Mouse (Mus musculus) lung, adult 2 months (tissue): ENCODE results near the gene Uqcrc1. TPM values are rescaled to one million over a fixed set of nuclear protein-coding genes. Genes with fewer than 3 reads are reported as not detected.

Source experiments
- DNase-seq: peaks from one replicate; pipeline ENCODE4 v3.0.0; 2022
- H3K4me1 ChIP-seq: fragments of 200-500 bp; 2 replicates; pipeline ENCODE4 v1.6.1; 2011; ENCODE audit warnings: low read length; ENCODE audit not compliant: control insufficient read depth, insufficient read depth
- H3K4me3 ChIP-seq: fragments of 200-500 bp; replicated peaks from 2 replicates; pipeline ENCODE3; 2011; ENCODE audit warnings: low read depth, mild to moderate bottlenecking, control low read depth, low read length; ENCODE audit errors: extremely low read depth
- CTCF ChIP-seq: fragments of 200-500 bp; IDR thresholded peaks from 2 replicates; pipeline ENCODE4 v1.5.1; 2011; ENCODE audit warnings: mild to moderate bottlenecking, low read length, control low read depth; ENCODE audit not compliant: insufficient read depth
- POLR2A ChIP-seq: fragments of 200-500 bp; IDR thresholded peaks from 2 replicates; pipeline ENCODE4 v1.6.1; 2011; ENCODE audit warnings: low read depth, mild to moderate bottlenecking, control low read depth, low read length, borderline replicate concordance; ENCODE audit errors: extremely low read depth
- WGBS: fragments of 180-500 bp; shearing (Covaris S2); methylation state at CpG from one replicate; pipeline ENCODE4 v1.1.7; 2018; 5-methylcytosine and 5-hydroxymethylcytosine counted together
- polyA plus RNA-seq: library from polyadenylated mRNA; depleted of rRNA; stranded (reverse); fragments of >200 nt; gene quantifications from 2 replicates; pipeline ENCODE4 v1.2.3, GENCODE M21; 2012

Uqcrc1 gene
- polyA plus RNA-seq, 1 experiment, result 399 TPM

GRCm38 (mm10) chr9:108982498-108982897, 46.1 kb downstream of the Uqcrc1 start:
- TF ChIP-seq CTCF (no peak), POLR2A (no peak)
- Histone ChIP-seq H3K4me3 (no peak overlapping the region), H3K4me1 (no peaks in the 10 kb centered on the region)
- 68% methylated on average over 8 of the region's 8 CpGs for WGBS
- no peak for DNase-seq

GRCm38 (mm10) chr9:108983209-108983608, 46.8 kb downstream of the Uqcrc1 start:
- DNase-seq, result no peak
- no peak for TF ChIP-seq POLR2A
- TF ChIP-seq CTCF, result no peak
- Histone ChIP-seq H3K4me3 (no peak overlapping the region), H3K4me1 (no peaks in the 10 kb centered on the region)
- WGBS, result 71% methylated on average over 9 of the region's 9 CpGs

- no peak within 1 kb of the TSS for H3K4me3 ChIP-seq
- no peak for DNase-seq
- WGBS, result 91% methylated on average over 4 of the region's 4 CpGs
- TF ChIP-seq POLR2A, result no peak
- no peak for TF ChIP-seq CTCF
- H3K4me1 ChIP-seq, result no peaks in the 10 kb centered on the region; the same call in 1 of the 2 replicates
These were observed 49.3 kb downstream of the Uqcrc1 start, which contains the start of gene Ucn2 for GRCm38 (mm10) chr9:108985710-108986109. Ucn2 (plus strand) TSS chr9:108986010.

- no peaks in the 10 kb centered on the region; the same call in 1 of the 2 replicates for H3K4me1 ChIP-seq
- DNase-seq, result peak; percentile 37
- 28% methylated on average over 14 of the region's 15 CpGs for WGBS
- TF ChIP-seq POLR2A (no peak), CTCF (no peak)
- H3K4me3 ChIP-seq, result peak overlapping the region; percentile 22
These were observed 51.4 kb downstream of the Uqcrc1 start for GRCm38 (mm10) chr9:108987704-108988350.

- no peaks in the 10 kb centered on the region; the same call in 1 of the 2 replicates for H3K4me1 ChIP-seq
- no peak for DNase-seq
- no peak overlapping the region for H3K4me3 ChIP-seq
- no peak for TF ChIP-seq POLR2A
- TF ChIP-seq CTCF, result no peak
- WGBS, result 52% methylated on average over 4 of the region's 4 CpGs
These were observed 53.5 kb downstream of the Uqcrc1 start for GRCm38 (mm10) chr9:108989802-108990461.

- TF ChIP-seq POLR2A, result no peak
- TF ChIP-seq CTCF, result no peak
- Histone ChIP-seq H3K4me1 (no peaks in the 10 kb centered on the region; the same call in 1 of the 2 replicates), H3K4me3 (no peak overlapping the region)
- DNase-seq, result no peak
- WGBS, result 65% methylated on average over 7 of the region's 7 CpGs
These were observed 54.0 kb downstream of the Uqcrc1 start for GRCm38 (mm10) chr9:108990462-108990820.

- TF ChIP-seq POLR2A, result peak; percentile 92
- no peak for TF ChIP-seq CTCF
- 2% methylated on average over 31 of the region's 31 CpGs for WGBS
- H3K4me3 ChIP-seq, result peak within 1 kb of the TSS; percentile 71
- DNase-seq, result peak; percentile 93
- H3K4me1 ChIP-seq, result no peaks in the 10 kb centered on the region; the same call in 1 of the 2 replicates
These were observed 55.1 kb downstream of the Uqcrc1 start, which contains the start of gene Pfkfb4 for GRCm38 (mm10) chr9:108991428-108992084. Pfkfb4 (plus strand) TSS chr9:108991778.

- 9% methylated on average over 18 of the region's 18 CpGs for WGBS
- no peak for TF ChIP-seq POLR2A
- TF ChIP-seq CTCF, result no peak
- Histone ChIP-seq H3K4me3 (peak overlapping the region; percentile 71), H3K4me1 (no peaks in the 10 kb centered on the region; the same call in 1 of the 2 replicates)
- no peak for DNase-seq
These were observed 55.6 kb downstream of the Uqcrc1 start for GRCm38 (mm10) chr9:108992085-108992469.

GRCm38 (mm10) chr9:108992620-108993361, 56.4 kb downstream of the Uqcrc1 start:
- TF ChIP-seq POLR2A, result no peak; the same call in 1 of the 2 replicates
- no peak for TF ChIP-seq CTCF
- no peak for DNase-seq
- 72% methylated on average over 9 of the region's 9 CpGs for WGBS
- Histone ChIP-seq H3K4me1 (no peaks in the 10 kb centered on the region; the same call in 1 of the 2 replicates), H3K4me3 (peak overlapping the region; percentile 40)
